Mouse (Mus musculus): ENCODE data around the gene Ppp1r14b. TPM values are rescaled to one million over a fixed set of nuclear protein-coding genes. Genes with fewer than 3 reads are reported as not detected.
"Not testable (repeated sequence)": the region's sequence is repeated elsewhere in the genome, so short reads cannot be mapped to it uniquely, and the experiment has no call there.

Ppp1r14b gene
- polyA plus RNA-seq, 1 experiment, result 48.3 TPM

DNA sequence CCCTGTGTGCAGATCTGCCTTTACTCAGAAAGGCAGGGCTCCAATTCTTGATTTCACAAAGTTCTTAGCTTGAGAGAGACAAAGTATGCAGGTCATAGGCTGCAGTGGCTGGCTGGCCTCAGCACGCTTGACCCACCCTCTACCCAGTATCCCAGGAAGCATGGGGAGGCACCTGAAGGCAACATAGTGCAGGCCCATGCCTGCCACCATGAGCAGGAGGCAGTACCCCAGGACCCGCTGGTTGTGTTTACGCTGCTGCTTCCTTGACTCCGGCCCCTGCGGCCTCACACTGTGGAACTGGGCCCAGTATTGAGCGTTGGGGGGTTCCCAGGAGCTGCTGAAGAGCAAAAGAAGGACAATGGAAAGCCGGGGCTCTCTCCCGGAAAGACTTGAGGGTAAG lies 14.5 kb downstream of the Ppp1r14b start:
- no peak overlapping the region for H3K4me3 ChIP-seq (ENCODE audit: insufficient read depth, low read length)
- no peak for TF ChIP-seq CTCF (IDR thresholded peaks at IDR 0.05; ENCODE audit: extremely low read depth, insufficient read depth, low read length)
- no peak for TF ChIP-seq POLR2A (IDR thresholded peaks at IDR 0.05; ENCODE audit: extremely low read depth, insufficient read depth, low read length)
- H3K27ac ChIP-seq (ENCODE audit: insufficient read depth, low read length), result no peak overlapping the region
- H3K4me1 ChIP-seq (ENCODE audit: control insufficient read depth, insufficient read depth, low read length), result 0 out of 2 replicates have a peak, but pooled peaks cover 2% of the 10 kb centered on the region

GRCm38 (mm10) chr19:6990712-6991111 lies 15.9 kb downstream of the Ppp1r14b start:
- H3K4me1 ChIP-seq (ENCODE audit: control insufficient read depth, insufficient read depth, low read length), result 0 out of 2 replicates have a peak, but pooled peaks cover 2% of the 10 kb centered on the region
- TF ChIP-seq CTCF (IDR thresholded peaks at IDR 0.05; ENCODE audit: extremely low read depth, insufficient read depth, low read length), result no peak
- no peak for TF ChIP-seq POLR2A (IDR thresholded peaks at IDR 0.05; ENCODE audit: extremely low read depth, insufficient read depth, low read length)
- H3K4me3 ChIP-seq (ENCODE audit: insufficient read depth, low read length), result no peak overlapping the region
- H3K27ac ChIP-seq (ENCODE audit: insufficient read depth, low read length), result no peak overlapping the region

DNA sequence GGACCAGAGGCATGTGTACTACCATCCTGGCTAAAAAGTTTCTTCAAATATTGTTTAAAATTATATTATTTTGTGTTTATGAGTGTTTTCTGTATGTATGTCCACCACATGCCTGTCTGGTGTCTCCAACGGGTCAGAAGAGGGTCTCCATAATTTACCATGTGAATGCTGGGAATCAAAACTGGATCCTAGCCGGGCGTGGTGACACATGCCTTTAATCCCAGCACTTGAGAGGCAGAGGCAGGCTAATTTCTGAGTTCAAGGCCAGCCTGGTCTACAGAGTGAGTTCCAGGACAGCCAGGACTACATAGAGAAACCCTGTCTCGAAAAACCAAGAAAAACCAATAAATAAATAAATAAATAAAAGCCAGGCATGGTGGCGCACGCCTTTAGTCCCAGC lies 16.4 kb downstream of the Ppp1r14b start:
- not testable (repeated sequence) for H3K4me3 ChIP-seq (ENCODE audit: insufficient read depth, low read length); H3K4me1 ChIP-seq (ENCODE audit: control insufficient read depth, insufficient read depth, low read length); H3K27ac ChIP-seq (ENCODE audit: insufficient read depth, low read length)

- H3K27ac ChIP-seq (ENCODE audit: insufficient read depth, low read length), result no peak within 1 kb of the TSS
- peaks cover 5% of the 10 kb centered on the region; the same call in 1 of the 2 replicates for H3K4me1 ChIP-seq (ENCODE audit: control insufficient read depth, insufficient read depth, low read length)
- peak within 1 kb of the TSS; percentile 47 for H3K4me3 ChIP-seq (ENCODE audit: insufficient read depth, low read length)
- TF ChIP-seq CTCF (IDR thresholded peaks at IDR 0.05; ENCODE audit: extremely low read depth, insufficient read depth, low read length) (no peak), POLR2A (IDR thresholded peaks at IDR 0.05; ENCODE audit: extremely low read depth, insufficient read depth, low read length) (0 out of 2 replicates have a peak, but pooled peaks have one; percentile 5)
Measured at GRCm38 (mm10) chr19:6992011-6992858, 17.5 kb downstream of the Ppp1r14b start, which contains the start of gene Dnajc4. TSS of gene Dnajc4 (minus strand) at chr19:6992572.

DNA sequence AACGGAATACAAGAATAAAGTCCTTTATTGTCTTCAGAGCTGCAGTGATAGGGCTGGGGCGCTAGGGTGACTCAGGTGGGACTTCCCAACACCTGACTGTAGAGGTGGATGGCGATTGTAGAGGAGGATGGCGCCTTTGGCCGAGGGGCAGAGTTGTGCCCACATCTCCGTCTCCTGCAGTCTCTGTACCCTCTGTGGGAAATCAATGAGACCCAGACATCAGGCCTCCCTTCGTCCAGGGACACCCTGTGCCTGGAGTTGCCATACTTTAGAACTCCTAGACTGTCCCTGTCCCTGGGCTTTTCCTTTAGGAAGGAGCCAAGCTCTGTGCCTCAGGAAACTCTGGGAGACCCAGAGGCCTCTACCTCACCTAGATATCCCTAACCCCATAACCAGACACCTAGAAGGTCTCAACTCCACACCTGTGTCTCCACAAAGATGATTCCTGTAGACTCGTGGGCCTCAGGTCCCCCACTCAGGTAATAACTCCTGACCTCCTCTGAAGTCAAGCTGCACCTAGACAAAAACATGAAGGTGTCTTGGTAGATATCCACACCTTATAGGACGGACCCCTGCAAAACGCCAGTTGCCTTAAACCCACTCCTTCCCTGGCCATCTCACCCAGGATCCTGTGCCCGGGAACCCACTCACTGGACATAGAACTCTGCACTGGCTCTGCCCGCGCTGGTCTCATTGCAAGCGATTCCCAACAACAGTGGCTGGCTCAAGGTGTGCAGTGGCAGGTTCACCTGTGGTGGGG lies 18.4 kb downstream of the Ppp1r14b start:
- Histone ChIP-seq H3K4me3 (ENCODE audit: insufficient read depth, low read length) (peak overlapping the region; percentile 47; the same call in 1 of the 2 replicates), H3K27ac (ENCODE audit: insufficient read depth, low read length) (no peak overlapping the region), H3K4me1 (ENCODE audit: control insufficient read depth, insufficient read depth, low read length) (peaks cover 4% of the 10 kb centered on the region; the same call in 1 of the 2 replicates)
- no peak for TF ChIP-seq POLR2A (IDR thresholded peaks at IDR 0.05; ENCODE audit: extremely low read depth, insufficient read depth, low read length)
- no peak for TF ChIP-seq CTCF (IDR thresholded peaks at IDR 0.05; ENCODE audit: extremely low read depth, insufficient read depth, low read length)

DNA sequence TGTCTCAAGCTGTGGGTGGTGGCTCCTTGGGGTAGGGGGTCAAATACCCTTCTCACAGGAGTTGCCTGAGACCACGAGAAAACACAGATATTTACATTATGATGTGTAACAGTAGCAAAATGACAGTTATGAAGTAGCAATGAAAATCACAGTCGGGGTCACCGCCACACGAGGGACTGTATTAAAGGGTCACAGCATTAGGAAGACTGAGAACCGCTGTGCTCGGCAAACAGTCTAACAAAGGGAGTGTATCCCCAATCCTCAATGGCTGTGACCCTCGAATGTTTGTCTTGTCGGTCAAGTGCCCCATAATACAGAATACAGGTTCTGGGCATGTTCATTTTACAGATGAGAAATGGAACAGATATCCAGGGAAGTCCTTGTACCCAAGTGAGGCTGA lies 19.2 kb downstream of the Ppp1r14b start:
- H3K27ac ChIP-seq (ENCODE audit: insufficient read depth, low read length), result no peak overlapping the region
- TF ChIP-seq CTCF (IDR thresholded peaks at IDR 0.05; ENCODE audit: extremely low read depth, insufficient read depth, low read length) (no peak), POLR2A (IDR thresholded peaks at IDR 0.05; ENCODE audit: extremely low read depth, insufficient read depth, low read length) (no peak)
- peaks cover 4% of the 10 kb centered on the region; the same call in 1 of the 2 replicates for H3K4me1 ChIP-seq (ENCODE audit: control insufficient read depth, insufficient read depth, low read length)
- H3K4me3 ChIP-seq (ENCODE audit: insufficient read depth, low read length), result no peak overlapping the region

DNA sequence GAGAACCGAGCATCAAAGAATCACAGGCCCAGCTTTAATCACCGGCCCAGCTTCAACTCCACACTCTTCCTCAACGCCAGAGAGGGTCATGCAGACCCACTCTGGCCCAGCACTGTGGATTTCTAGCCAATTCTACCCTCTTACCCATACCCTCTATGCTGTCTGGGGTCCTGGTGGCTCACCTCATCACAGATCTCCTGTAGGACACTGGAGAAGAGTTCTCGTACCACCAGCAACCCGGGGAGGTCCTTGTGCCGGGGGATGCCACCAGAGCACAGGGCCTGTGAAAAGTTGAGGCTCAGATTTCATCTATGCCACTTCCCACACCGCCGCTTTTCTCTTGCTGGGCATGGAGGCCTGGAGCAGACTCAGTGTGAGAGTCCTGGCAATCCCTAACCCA lies 19.7 kb downstream of the Ppp1r14b start:
- TF ChIP-seq CTCF (IDR thresholded peaks at IDR 0.05; ENCODE audit: extremely low read depth, insufficient read depth, low read length) (no peak), POLR2A (IDR thresholded peaks at IDR 0.05; ENCODE audit: extremely low read depth, insufficient read depth, low read length) (no peak)
- Histone ChIP-seq H3K4me3 (ENCODE audit: insufficient read depth, low read length) (no peak overlapping the region), H3K27ac (ENCODE audit: insufficient read depth, low read length) (no peak overlapping the region), H3K4me1 (ENCODE audit: control insufficient read depth, insufficient read depth, low read length) (peaks cover 4% of the 10 kb centered on the region; the same call in 1 of the 2 replicates)

DNA sequence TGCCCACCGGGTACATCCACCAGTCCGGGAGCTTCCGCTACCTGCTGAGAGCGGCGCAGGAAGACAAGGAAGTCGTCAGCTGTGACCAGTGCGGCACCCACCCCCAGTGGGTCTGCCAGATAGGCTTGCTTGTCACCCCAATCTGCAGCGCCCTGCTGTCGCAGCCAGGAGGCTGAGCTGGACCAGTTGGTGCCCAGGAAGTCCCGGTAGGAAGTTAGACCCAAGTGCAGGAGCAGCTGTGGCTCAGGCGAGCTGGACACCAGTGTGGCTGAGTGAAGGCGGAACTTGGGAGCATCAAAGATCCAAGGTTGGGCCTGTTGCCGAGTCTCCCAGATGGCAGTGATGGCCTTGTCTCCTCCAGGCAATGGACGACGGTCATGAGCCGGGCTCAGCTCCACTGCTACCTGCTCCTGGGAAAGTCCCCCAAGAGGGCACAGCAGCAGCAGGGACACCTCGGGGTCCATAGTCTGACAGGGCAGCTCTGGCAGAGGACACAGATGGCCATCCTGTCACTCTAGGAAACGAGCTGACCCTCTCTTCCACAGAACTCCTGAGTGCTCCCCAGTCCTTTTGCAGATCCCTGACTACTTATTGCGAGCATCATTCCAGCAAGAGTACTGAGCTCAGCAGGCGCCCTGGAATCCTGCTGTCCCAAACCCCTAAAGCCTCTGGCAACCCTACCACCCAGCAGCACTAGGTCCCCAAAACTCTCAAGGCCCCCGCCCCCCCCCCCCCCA lies 20.7 kb downstream of the Ppp1r14b start:
- TF ChIP-seq CTCF (IDR thresholded peaks at IDR 0.05; ENCODE audit: extremely low read depth, insufficient read depth, low read length) (no peak), POLR2A (IDR thresholded peaks at IDR 0.05; ENCODE audit: extremely low read depth, insufficient read depth, low read length) (no peak)
- Histone ChIP-seq H3K27ac (ENCODE audit: insufficient read depth, low read length) (no peak overlapping the region), H3K4me3 (ENCODE audit: insufficient read depth, low read length) (peak overlapping the region; percentile 66), H3K4me1 (ENCODE audit: control insufficient read depth, insufficient read depth, low read length) (peaks cover 4% of the 10 kb centered on the region; the same call in 1 of the 2 replicates)

GRCm38 (mm10) chr19:6996006-6996405 lies 21.2 kb downstream of the Ppp1r14b start, which contains the start of the genes Nudt22 and Trpt1:
TSS of gene Nudt22 (minus strand) at chr19:6996117.
TSS of gene Trpt1 (plus strand) at chr19:6996131.
- peak within 1 kb of the TSS; percentile 66 for H3K4me3 ChIP-seq (ENCODE audit: insufficient read depth, low read length)
- TF ChIP-seq POLR2A (IDR thresholded peaks at IDR 0.05; ENCODE audit: extremely low read depth, insufficient read depth, low read length) (peak; percentile 67), CTCF (IDR thresholded peaks at IDR 0.05; ENCODE audit: extremely low read depth, insufficient read depth, low read length) (no peak)
- H3K4me1 ChIP-seq (ENCODE audit: control insufficient read depth, insufficient read depth, low read length), result peaks cover 4% of the 10 kb centered on the region; the same call in 1 of the 2 replicates
- H3K27ac ChIP-seq (ENCODE audit: insufficient read depth, low read length), result peak within 1 kb of the TSS; percentile 24; the same call in 1 of the 2 replicates
